Mouse (Mus musculus): Measurements from ENCODE around the gene Coasy.

The Coasy gene

DNA sequence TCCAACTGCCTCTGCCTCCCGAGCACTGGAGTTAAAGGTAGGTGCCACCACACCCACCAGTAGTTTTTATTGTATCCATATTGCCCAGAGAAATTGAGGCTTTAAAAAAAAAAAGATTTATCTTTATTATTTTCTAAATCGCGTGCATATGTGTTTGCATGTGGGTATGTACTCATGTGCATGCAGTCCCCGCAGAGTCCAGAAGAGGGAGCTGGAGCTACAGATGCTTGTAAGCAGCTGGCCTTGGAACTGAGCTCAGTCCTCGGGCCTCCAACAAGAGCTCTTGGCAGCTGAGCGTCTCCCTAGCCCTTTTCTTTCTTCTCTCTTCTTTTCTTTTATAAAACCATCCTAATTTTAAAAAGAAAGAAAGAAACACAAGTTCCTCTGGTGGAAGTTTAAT lies 49.3 kb downstream of the Coasy start:
- no peak for DNase-seq (ENCODE audit: low spot score in 2 of 2)

DNA sequence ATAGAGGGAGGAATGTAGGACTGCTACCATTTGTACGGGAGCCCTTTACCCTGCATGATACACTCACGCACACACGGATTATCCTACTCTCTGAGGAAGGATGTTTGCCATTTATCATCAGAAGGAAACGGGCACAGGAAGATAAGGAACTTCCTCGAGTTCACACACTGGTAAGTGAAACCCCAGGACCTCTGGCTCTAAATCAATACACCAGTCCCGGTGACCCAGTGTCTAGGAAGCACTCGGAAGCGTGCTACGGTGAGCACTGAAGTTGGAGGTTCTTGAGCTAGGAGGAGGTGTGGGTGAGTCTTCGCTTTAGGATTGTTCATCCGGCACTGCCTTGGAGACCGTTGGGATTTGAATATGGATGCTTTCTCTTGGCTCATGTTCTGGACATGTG lies 50.7 kb downstream of the Coasy start:
- DNase-seq (ENCODE audit: low spot score in 2 of 2): no peak

DNA sequence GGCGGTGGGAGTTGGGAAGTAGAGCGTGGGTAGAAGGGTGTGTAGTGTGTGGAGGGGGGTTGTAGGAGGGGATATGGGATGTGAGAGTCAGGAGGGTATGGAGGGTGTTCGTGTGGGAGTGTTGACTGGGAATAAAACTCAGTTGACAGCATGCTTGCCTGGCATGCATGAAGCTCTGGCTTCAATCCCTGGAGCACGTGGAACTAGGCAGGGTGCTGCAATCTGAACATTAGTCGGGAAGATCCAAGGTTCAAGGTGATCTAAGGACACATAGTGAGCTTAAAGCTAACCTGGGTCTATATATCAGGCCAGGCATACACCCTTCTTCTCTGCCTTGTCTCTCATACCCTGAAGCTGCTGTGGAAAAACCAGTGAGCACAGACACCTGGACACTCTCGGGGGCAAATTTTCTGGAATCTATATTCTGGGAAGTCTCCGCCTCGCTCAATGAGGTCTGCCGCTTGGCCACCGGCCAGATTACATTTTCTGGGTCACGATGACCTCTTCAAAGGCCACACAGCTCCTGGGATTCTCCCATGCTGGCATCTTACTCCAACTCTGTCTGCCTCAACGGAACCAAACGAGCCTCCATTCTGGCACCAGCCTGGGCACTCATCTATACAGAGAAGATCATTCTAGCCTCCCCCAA lies 52.0 kb downstream of the Coasy start:
- no peak for DNase-seq (ENCODE audit: low spot score in 2 of 2)

Data from urinary bladder, adult 18-20 months (tissue).